Mouse (Mus musculus): ENCODE data around the gene Gm8947. TPM values are rescaled to one million over a fixed set of nuclear protein-coding genes. Genes with fewer than 3 reads are reported as not detected.

The Gm8947 gene
- polyA plus RNA-seq, 1 experiment: 0.16 TPM

DNA sequence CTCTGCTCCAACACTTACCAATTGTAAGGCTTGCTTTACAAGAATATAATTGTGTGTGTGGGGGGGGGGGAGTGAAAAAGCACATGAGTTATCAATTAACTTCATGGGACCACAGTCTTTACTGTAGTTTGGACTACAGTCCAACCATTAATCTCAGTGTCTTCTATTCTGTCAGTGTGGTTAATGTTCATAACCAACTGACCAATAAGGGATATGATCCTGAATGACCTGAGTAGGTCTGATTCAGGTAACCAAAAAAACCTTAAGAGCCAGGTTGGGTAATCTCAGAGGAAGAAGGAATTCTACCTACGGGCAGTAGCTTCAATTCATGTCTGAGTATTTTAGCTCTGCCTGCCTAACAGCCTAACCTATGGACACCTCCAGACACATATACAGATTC lies 32.4 kb downstream of the Gm8947 start:
- Histone ChIP-seq H3K27ac (ENCODE audit: insufficient read depth, low read depth, low read length) (no peak overlapping the region), H3K27me3 (ENCODE audit: control insufficient read depth, insufficient read depth, low read length) (no peaks in the 10 kb centered on the region), H3K4me1 (ENCODE audit: control insufficient read depth, insufficient read depth, insufficient read length, low read length) (no peaks in the 10 kb centered on the region), H3K36me3 (ENCODE audit: control insufficient read depth, insufficient read depth, low read length) (no peaks in the 10 kb centered on the region), H3K4me3 (ENCODE audit: low read depth, low read length) (no peak overlapping the region)
- WGBS: 97% methylated on average over 1 of the region's 1 CpGs
- TF ChIP-seq POLR2A (IDR thresholded peaks at IDR 0.05; ENCODE audit: low read depth, low read length) (no peak), CTCF (IDR thresholded peaks at IDR 0.05; ENCODE audit: extremely low read depth, insufficient read length, insufficient replicate concordance, low read depth, low read length) (no peak)

DNA sequence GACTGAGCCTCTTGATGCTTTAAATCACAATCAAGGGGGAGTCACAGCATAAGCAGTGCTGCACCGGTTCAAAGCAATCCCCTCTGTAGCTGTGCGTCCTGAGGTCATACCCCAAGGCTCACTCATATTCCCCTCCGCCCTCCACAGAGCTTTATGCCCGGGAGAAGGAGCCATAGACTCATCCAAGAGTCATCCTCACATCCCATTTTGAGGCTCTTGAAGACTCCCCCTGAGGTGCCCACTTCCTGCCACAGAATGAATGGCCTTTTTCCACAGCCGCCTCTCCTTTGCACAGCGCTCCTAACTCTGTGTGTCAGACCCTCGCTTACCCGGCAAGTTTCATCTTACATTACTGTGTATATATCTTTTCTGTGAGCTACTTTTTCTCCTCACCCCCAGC lies 35.3 kb downstream of the Gm8947 start:
- Histone ChIP-seq H3K4me1 (ENCODE audit: control insufficient read depth, insufficient read depth, insufficient read length, low read length) (no peaks in the 10 kb centered on the region), H3K27me3 (ENCODE audit: control insufficient read depth, insufficient read depth, low read length) (no peaks in the 10 kb centered on the region), H3K27ac (ENCODE audit: insufficient read depth, low read depth, low read length) (no peak overlapping the region), H3K36me3 (ENCODE audit: control insufficient read depth, insufficient read depth, low read length) (no peaks in the 10 kb centered on the region), H3K4me3 (ENCODE audit: low read depth, low read length) (no peak overlapping the region)
- no peak for TF ChIP-seq POLR2A (IDR thresholded peaks at IDR 0.05; ENCODE audit: low read depth, low read length)
- no peak for TF ChIP-seq CTCF (IDR thresholded peaks at IDR 0.05; ENCODE audit: extremely low read depth, insufficient read length, insufficient replicate concordance, low read depth, low read length)
- 88% methylated on average over 8 of the region's 8 CpGs for WGBS

DNA sequence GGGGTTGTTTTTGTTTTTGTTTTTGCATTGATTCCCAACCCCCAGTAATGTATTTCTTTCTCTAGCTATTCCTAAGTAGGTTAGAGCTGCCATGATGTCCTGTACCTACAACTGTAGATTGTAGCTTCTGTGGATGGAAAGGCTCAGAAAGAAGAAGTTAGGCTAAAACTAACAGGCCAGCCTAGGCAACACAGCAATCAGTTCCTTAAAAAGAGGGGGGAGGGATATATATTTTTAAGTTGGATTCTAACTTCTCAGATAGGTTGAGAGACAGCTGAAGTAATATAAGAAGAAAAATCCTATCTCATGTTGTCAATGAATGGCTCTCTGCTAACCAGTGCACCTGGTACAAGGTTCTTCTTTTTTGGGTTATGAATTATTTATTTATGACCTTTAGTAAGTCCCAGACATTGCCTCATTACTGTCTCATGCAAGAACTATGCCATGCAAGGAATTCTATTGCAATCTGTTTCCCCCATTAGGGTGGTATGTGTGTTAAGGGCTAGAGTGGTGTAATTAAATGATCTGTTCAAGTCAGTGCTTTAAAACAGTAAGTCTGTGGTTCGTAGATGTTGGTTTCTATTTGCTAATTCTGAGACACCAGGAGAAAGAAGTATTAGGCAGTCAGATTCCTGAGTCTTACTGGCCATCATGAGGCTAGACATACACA lies 36.3 kb downstream of the Gm8947 start:
- Histone ChIP-seq H3K4me3 (ENCODE audit: low read depth, low read length) (no peak overlapping the region), H3K36me3 (ENCODE audit: control insufficient read depth, insufficient read depth, low read length) (no peaks in the 10 kb centered on the region), H3K27ac (ENCODE audit: insufficient read depth, low read depth, low read length) (no peak overlapping the region), H3K4me1 (ENCODE audit: control insufficient read depth, insufficient read depth, insufficient read length, low read length) (no peaks in the 10 kb centered on the region), H3K27me3 (ENCODE audit: control insufficient read depth, insufficient read depth, low read length) (no peaks in the 10 kb centered on the region)
- TF ChIP-seq POLR2A (IDR thresholded peaks at IDR 0.05; ENCODE audit: low read depth, low read length): no peak
- TF ChIP-seq CTCF (IDR thresholded peaks at IDR 0.05; ENCODE audit: extremely low read depth, insufficient read length, insufficient replicate concordance, low read depth, low read length): no peak
- WGBS: 72% methylated on average over 1 of the region's 1 CpGs

DNA sequence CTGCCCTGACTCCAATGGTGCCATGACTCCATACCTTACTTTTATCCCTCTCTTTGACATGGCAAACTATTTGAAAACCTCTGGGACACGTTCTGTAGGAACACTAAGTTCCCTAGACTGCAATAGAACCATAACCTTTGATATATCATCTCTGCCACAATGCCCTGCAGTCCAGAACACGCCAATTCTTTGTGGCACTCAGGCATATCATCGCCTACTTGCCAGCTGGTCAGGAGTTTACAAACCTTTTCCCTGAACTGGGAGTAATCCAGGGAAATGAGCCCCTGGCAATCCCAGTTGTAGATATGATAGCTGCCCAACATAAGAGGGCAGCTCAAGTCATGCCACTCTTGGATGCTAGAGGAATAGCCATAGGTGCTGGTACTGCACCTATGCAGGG lies 40.2 kb downstream of the Gm8947 start:
- H3K36me3 ChIP-seq (ENCODE audit: control insufficient read depth, insufficient read depth, low read length): no peaks in the 10 kb centered on the region
- no peaks in the 10 kb centered on the region for H3K4me1 ChIP-seq (ENCODE audit: control insufficient read depth, insufficient read depth, insufficient read length, low read length)
- no peak overlapping the region for H3K4me3 ChIP-seq (ENCODE audit: low read depth, low read length)
- no peak overlapping the region for H3K27ac ChIP-seq (ENCODE audit: insufficient read depth, low read depth, low read length)
- WGBS: 86% methylated on average over 3 of the region's 3 CpGs
- H3K27me3 ChIP-seq (ENCODE audit: control insufficient read depth, insufficient read depth, low read length): no peaks in the 10 kb centered on the region
- TF ChIP-seq CTCF (IDR thresholded peaks at IDR 0.05; ENCODE audit: extremely low read depth, insufficient read length, insufficient replicate concordance, low read depth, low read length): no peak
- no peak for TF ChIP-seq POLR2A (IDR thresholded peaks at IDR 0.05; ENCODE audit: low read depth, low read length)

DNA sequence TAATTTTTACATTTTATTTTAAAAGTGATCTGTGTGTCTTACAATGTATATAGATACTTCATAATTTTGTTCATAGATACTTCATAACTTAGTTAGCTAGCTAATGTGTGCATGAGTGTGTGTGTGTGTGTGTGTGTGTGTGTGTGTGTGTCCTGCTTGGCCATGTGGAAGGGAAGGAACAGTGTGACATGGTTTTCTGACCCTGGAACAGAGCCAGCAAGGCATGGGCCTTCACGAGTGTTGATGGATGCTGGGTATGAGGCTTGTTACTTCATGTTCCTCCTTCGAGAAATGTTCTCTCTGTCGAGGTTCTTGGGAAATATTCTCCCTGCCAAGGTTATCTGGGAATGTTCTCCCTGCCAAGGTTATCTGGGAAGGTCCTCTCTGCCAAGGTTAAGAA lies 41.6 kb downstream of the Gm8947 start:
- Histone ChIP-seq H3K4me1 (ENCODE audit: control insufficient read depth, insufficient read depth, insufficient read length, low read length) (no peaks in the 10 kb centered on the region), H3K4me3 (ENCODE audit: low read depth, low read length) (no peak overlapping the region), H3K27ac (ENCODE audit: insufficient read depth, low read depth, low read length) (no peak overlapping the region), H3K27me3 (ENCODE audit: control insufficient read depth, insufficient read depth, low read length) (no peaks in the 10 kb centered on the region), H3K36me3 (ENCODE audit: control insufficient read depth, insufficient read depth, low read length) (no peaks in the 10 kb centered on the region)
- 78% methylated on average over 3 of the region's 3 CpGs for WGBS
- no peak for TF ChIP-seq CTCF (IDR thresholded peaks at IDR 0.05; ENCODE audit: extremely low read depth, insufficient read length, insufficient replicate concordance, low read depth, low read length)
- TF ChIP-seq POLR2A (IDR thresholded peaks at IDR 0.05; ENCODE audit: low read depth, low read length): no peak

DNA sequence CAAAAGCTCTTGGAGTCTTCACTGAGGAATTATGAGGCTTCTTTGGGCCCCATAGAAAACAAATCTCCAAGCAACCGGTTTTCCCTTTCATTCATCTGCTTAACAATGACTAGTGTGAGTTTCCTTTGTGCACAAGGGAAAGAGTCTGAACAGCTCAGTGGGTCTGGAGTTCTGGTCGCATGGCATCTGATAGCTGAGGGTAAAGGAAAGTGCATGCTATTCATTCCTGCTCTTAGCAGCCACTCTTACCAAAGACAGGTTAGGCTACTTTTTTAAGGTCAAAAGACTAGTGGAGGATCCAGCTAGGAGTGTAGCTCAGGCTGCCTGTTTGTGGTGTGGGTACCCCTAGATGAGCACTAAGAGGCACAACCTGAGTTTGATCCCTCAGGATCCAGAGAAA lies 43.4 kb downstream of the Gm8947 start:
- TF ChIP-seq POLR2A (IDR thresholded peaks at IDR 0.05; ENCODE audit: low read depth, low read length): no peak
- TF ChIP-seq CTCF (IDR thresholded peaks at IDR 0.05; ENCODE audit: extremely low read depth, insufficient read length, insufficient replicate concordance, low read depth, low read length): no peak
- H3K36me3 ChIP-seq (ENCODE audit: control insufficient read depth, insufficient read depth, low read length): no peaks in the 10 kb centered on the region
- no peaks in the 10 kb centered on the region for H3K4me1 ChIP-seq (ENCODE audit: control insufficient read depth, insufficient read depth, insufficient read length, low read length)
- no peak overlapping the region for H3K27ac ChIP-seq (ENCODE audit: insufficient read depth, low read depth, low read length)
- H3K27me3 ChIP-seq (ENCODE audit: control insufficient read depth, insufficient read depth, low read length): no peaks in the 10 kb centered on the region
- 83% methylated on average over 2 of the region's 2 CpGs for WGBS
- H3K4me3 ChIP-seq (ENCODE audit: low read depth, low read length): no peak overlapping the region

DNA sequence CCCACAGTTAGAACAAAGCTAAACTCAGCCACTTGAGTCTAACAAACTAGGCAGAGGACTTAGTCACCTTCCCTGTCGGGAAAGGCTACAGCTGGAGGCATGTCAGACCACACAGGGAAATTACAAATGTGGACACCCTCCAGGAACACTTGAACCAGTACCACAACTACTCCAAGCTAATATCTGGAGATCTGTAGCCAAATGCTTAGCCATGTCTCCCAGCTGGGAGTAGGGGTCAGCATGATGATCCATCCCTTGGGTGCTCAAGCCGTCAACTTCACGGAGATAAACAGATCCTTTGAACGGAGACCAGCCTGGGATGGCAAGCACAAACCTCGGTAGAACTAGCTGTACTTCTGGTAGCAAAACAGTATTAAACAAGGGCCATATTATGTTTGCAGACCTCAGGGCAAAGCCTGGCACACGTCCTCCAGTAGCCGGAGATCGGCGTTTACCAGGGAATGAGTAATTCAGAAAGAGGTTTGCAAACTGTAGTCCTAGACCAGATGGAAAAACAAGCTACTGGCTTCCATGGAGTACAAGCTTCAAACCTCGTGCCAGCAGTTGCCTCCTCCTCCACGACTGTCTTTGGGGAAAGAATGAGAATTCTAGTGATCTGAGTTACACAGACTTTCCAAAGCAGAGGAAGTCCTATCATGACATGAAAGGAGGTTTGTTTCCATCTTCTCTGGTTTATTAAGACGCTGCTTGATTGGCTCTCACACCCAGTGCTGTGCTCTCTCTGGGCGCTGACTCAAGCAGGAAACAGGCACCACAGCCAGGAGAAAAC lies 44.2 kb downstream of the Gm8947 start:
- 58% methylated on average over 13 of the region's 13 CpGs for WGBS
- Histone ChIP-seq H3K27me3 (ENCODE audit: control insufficient read depth, insufficient read depth, low read length) (no peaks in the 10 kb centered on the region), H3K4me3 (ENCODE audit: low read depth, low read length) (no peak overlapping the region), H3K27ac (ENCODE audit: insufficient read depth, low read depth, low read length) (no peak overlapping the region), H3K4me1 (ENCODE audit: control insufficient read depth, insufficient read depth, insufficient read length, low read length) (no peaks in the 10 kb centered on the region), H3K36me3 (ENCODE audit: control insufficient read depth, insufficient read depth, low read length) (no peaks in the 10 kb centered on the region)
- TF ChIP-seq POLR2A (IDR thresholded peaks at IDR 0.05; ENCODE audit: low read depth, low read length) (no peak), CTCF (IDR thresholded peaks at IDR 0.05; ENCODE audit: extremely low read depth, insufficient read length, insufficient replicate concordance, low read depth, low read length) (no peak)
